Mouse (Mus musculus) cortical plate, adult 2 months (tissue): Measurements from ENCODE around the gene Methig1. TPM values are rescaled to one million over a fixed set of nuclear protein-coding genes. Genes with fewer than 3 reads are reported as not detected.
"Not testable (repeated sequence)": the region's sequence is repeated elsewhere in the genome, so short reads cannot be mapped to it uniquely, and the experiment has no call there.

ENCODE experiments used
- H3K27ac ChIP-seq: fragments of 200-500 bp; 2 replicates; pipeline ENCODE4 v1.5.1; 2012; ENCODE audit warnings: low read length, control low read depth, inconsistent platforms; ENCODE audit not compliant: insufficient read depth
- H3K4me1 ChIP-seq: fragments of 200-500 bp; 2 replicates; pipeline ENCODE4 v1.6.1; 2011; ENCODE audit warnings: low read length; ENCODE audit not compliant: control insufficient read depth, insufficient read depth
- H3K4me3 ChIP-seq: fragments of 200-500 bp; 2 replicates; pipeline ENCODE4 v1.5.1; 2011; ENCODE audit warnings: mild to moderate bottlenecking, low read length, control low read depth; ENCODE audit not compliant: insufficient read depth
- CTCF ChIP-seq: fragments of 200-500 bp; IDR thresholded peaks from 2 replicates; pipeline ENCODE4 v1.5.1; 2011; ENCODE audit warnings: mild to moderate bottlenecking, control low read depth, low read length; ENCODE audit not compliant: insufficient read depth; ENCODE audit errors: extremely low read depth
- POLR2A ChIP-seq: fragments of 200-500 bp; IDR thresholded peaks from 2 replicates; pipeline ENCODE4 v1.6.1; 2011; ENCODE audit warnings: mild to moderate bottlenecking, low read length, control low read depth; ENCODE audit not compliant: insufficient read depth; ENCODE audit errors: extremely low read depth
- polyA plus RNA-seq: library from polyadenylated mRNA; depleted of rRNA; stranded (reverse); fragments of >200 nt; gene quantifications from 2 replicates; pipeline ENCODE4 v1.2.3, GENCODE M21; 2012

The Methig1 gene
- polyA plus RNA-seq, 1 experiment, result not detected

DNA sequence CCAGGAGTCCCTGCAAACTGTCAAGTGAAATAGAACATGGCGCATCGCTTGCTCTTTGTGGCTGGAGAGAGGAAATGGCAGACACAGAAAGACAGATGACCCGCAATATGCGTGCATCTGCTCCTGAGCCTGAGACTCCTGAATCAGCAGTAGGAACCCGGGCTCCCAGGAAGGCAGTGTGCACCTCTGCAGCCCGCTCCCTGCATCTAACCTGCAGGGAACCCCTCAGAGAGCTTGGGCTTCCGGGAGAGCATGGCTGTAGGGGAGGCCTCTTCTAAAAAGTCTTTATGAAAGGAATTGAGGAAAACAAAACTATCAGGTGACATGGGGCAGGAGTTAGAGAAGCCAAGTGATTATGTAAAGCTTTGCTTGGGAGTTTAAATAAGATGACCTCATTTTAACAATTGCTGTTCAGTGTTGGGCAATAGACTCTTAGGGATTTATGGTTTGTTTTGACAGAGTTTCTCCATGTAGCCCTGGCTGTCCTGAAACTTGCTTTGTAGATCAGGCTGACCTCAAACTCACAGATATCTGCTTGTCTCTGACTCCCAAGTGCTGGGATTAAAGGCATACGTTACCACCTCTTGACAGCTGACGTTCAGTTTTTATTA is 32.5 kb upstream of the Methig1 start:
- Histone ChIP-seq H3K27ac (no peak overlapping the region), H3K4me1 (no peaks in the 10 kb centered on the region), H3K4me3 (no peak overlapping the region)
- TF ChIP-seq CTCF (no peak), POLR2A (no peak)

DNA sequence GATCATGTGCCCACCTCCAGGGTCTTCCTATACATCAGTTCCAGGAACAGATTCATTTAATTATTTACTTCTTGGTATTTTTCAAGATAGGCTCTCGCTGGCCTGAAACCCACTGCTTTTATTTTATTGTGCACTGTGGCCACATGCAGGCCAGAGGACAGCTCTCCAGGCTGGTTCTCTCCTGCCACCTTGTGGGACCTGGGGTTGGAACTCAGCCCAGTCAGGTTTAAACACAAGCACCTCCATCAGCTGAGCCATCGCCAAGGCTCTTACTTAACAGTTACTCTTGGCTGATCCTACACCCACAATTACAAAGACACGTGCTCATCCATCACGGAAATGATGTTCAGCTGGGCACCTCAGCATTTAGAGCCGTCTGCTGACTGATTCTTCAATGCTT is 31.8 kb upstream of the Methig1 start:
- Histone ChIP-seq H3K27ac (no peak overlapping the region), H3K4me3 (no peak overlapping the region), H3K4me1 (no peaks in the 10 kb centered on the region)
- TF ChIP-seq POLR2A (no peak), CTCF (0 out of 2 replicates have a peak, but pooled peaks have one; percentile 3)

DNA sequence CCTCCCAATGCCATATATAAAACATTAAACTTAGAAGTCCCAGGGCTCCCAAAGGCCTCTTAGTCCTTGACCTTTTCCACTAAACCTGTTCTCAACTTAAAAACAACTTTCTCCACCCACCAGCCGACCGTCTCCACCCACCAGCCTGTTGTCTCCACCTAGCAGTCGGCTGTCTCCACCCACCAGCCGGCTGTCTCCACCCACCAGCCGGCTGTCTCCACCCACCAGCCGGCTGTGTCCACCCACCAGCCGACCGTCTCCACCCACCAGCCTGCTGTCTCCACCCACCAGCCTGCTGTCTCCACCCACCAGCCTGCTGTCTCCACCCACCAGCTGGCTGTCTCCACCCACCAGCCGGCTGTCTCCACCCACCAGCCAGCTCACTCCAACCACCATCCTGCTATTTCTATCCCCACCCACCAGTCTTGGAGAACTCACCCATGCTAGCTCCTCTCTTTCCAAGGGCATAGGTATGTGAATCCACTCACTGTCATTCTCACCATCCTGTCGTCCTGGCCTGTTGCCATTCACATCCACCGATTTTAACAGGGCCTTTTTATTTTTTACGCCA is 28.8 kb upstream of the Methig1 start:
- Histone ChIP-seq H3K4me1 (no peaks in the 10 kb centered on the region; the same call in 1 of the 2 replicates), H3K4me3 (no peak overlapping the region), H3K27ac (no peak overlapping the region; the same call in 1 of the 2 replicates)
- TF ChIP-seq CTCF (no peak), POLR2A (no peak)

DNA sequence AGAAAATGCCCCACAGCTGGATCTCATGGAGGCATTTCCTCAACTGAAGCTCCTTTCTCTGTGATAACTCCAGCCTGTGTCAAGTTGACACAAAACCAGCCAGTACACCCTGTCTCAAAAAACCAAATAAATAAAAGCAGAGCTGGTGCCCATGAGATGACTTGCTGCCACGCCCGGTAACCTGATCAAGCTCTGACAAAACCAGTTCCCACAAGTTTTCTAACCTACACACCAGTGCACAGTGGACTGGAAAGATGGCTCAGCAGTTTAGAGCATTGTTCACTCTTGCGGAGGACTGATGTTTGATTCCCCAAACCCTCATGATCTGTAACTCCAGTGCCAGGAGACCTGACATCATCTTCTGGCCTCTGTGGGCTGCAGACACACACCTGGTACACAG is 27.7 kb upstream of the Methig1 start:
- H3K27ac ChIP-seq, result no peak overlapping the region
- TF ChIP-seq CTCF, result no peak
- TF ChIP-seq POLR2A, result no peak

DNA sequence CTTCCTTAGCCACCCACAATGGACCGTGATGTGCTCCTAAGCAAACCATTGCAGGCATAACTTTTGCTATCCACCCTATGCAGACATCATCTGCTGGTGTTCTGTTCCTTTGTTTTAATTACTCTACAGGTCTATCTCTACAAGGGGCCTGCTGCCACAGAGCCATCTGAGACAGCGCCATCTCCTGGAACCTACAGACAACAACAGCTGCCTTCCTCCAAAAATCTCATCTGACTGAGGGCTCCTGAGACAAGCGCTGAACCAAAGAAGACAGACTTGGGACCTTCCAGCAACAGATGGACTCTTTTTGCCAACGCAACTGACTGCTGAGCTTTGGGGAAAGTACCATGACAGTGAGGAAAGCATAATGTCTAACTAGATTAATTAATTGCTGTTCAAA is 24.9 kb upstream of the Methig1 start:
- H3K4me1 ChIP-seq, H3K4me3 ChIP-seq, H3K27ac ChIP-seq: not testable (repeated sequence)

More for the DNA sequence above, 27.7 kb upstream of the Methig1 start:
- H3K4me1 ChIP-seq, result no peaks in the 10 kb centered on the region; the same call in 1 of the 2 replicates
- H3K4me3 ChIP-seq, result no peak overlapping the region

DNA sequence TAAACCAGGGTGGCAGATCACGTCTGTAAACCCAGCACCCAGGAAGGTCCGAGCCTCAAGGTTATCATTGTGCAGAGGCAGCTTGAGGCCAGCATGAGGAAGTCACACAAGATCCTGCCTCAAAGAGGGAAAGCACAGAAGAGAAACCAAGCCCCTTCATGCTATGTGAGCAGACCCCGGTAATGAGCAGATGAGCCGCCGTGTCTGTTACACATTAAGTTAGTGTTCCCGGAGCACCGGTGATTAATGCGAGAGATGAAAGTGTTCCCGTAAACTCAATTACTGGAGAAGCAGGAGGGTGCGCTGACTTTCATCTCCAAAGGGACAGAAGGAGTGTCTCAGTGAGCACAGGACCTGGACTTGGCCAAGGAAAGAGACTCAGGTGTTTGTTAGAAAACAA is 23.6 kb upstream of the Methig1 start:
- H3K27ac ChIP-seq, H3K4me1 ChIP-seq, H3K4me3 ChIP-seq: not testable (repeated sequence)

DNA sequence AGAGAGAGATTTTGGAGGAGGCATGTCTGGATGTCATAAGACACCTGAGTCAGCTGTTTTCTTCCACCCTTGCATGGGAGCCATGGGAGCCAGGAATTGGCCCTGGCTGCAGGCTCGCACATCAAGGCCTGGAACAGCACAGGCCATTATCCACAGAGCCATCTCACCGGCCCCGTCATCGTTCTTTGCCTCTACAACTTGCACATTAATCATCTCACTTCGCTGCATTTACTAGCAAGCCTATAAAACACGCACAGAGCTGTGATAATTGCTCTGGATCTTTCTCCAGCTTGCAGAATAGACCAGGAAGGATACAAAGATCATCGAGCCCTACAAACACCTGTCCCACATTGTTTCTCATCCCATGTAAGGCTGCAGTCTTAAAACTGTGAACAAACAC is 22.2 kb upstream of the Methig1 start:
- Histone ChIP-seq H3K4me3 (no peak overlapping the region), H3K4me1 (no peaks in the 10 kb centered on the region; the same call in 1 of the 2 replicates), H3K27ac (no peak overlapping the region)
- TF ChIP-seq CTCF, result no peak
- no peak for TF ChIP-seq POLR2A

DNA sequence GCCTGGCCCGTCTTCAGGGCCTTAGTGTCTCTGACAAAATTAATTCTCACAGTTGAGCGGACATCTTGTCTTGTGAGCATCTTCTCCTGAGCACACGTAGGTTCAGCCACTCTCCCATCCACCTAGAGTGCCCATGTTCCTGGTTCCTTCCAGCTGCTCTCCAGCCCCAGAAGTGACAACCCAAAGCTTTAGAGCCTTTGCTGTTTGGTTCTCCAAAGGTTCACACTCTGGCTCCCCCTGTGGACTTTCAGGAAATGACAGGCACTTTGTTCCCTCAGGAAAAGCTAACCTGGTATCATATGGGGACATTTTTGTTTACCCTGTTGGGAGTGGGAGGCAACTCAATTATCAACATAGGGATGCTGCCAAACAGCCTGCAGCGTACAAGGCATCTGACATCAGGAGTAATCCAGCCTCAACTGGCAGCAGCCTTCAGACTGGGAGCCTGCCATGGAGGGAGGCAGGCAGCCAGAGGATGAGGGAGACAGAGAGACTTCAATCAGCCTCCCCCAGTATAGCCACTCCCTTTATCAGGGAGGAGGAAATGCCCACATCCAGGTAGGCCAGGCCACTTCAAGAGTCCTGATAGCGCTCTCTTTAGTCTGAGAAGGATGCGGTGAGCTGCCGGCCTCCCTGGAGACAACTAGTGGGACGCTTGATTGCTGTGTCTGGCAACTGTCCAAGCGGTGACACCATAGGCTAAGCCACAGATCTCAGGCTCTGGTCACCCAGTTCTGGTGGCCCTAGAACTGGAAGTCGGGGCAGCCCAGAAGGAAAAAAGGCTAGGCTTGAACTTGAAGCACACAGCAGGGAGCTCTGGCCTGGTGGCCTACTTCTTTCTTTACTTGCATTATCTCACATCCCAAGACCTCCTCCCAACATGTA is 20.6 kb upstream of the Methig1 start:
- not testable (repeated sequence) for H3K27ac ChIP-seq, H3K4me3 ChIP-seq, H3K4me1 ChIP-seq

DNA sequence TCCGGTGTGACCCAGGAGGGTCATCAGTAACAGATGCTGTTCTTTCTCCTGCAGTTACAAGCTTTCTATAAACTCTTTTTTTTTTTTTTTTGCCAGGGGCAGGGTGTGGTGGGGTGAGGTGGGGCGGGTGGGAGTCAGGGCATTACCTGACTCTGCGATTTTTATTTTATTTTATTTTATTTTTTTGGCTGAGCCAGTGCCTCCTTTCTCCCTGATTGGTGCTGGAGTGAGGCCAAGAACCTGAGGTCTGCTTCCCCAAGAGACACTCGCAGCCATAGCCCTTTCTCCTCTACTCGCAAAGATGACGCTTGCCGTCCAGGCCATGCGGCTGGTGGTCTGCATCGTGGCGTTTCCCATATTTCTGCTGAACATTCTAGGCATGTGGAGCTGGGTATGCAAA is 18.3 kb upstream of the Methig1 start, which contains the start of gene Mettl7a3:
Gene Mettl7a3, plus strand, starts transcription at position 301 of the 400 bp plus-strand sequence.
- H3K4me3 ChIP-seq, result no peak within 1 kb of the TSS
- no peak within 1 kb of the TSS for H3K27ac ChIP-seq
- no peaks in the 10 kb centered on the region for H3K4me1 ChIP-seq
- TF ChIP-seq POLR2A, result no peak
- no peak for TF ChIP-seq CTCF

DNA sequence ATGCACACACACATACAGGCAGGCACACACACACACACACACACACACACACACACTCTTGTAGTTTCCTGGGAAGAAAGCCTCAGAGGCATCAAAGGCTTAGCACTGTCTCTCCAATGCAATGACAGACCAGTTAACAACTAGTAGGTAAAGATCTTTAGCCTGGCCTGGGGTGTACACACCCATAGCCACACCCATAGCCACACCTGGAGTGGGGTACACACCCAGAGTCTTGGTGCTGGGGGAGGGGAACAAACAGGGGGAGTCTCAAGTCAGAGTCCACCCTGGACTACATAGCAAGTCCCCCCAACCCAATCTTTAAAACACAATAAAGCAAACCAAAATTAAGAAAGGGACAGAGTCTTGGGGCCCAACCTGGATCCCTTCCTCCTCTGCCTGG is 15.6 kb upstream of the Methig1 start:
- H3K4me1 ChIP-seq, H3K27ac ChIP-seq, H3K4me3 ChIP-seq: not testable (repeated sequence)

DNA sequence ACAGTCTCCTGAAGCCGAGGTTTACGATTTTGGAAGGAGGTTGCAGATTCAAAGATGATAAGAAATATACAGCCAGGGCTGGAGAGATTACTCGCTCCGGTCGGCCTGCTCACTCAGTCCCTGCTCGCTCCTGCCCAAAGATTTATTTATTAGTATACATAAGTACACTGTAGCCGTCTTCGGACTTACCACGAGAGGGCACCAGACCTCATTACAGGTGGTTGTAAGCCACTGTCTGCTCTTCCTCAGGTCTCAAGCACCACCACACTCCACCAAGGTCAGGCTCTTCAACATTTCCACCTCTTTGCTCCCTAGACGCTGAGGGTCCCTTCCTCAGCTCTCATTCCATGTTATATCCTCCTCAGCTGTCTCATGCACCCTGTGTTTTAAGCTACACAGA is 15.1 kb upstream of the Methig1 start:
- H3K4me1 ChIP-seq, H3K4me3 ChIP-seq, H3K27ac ChIP-seq: not testable (repeated sequence)

DNA sequence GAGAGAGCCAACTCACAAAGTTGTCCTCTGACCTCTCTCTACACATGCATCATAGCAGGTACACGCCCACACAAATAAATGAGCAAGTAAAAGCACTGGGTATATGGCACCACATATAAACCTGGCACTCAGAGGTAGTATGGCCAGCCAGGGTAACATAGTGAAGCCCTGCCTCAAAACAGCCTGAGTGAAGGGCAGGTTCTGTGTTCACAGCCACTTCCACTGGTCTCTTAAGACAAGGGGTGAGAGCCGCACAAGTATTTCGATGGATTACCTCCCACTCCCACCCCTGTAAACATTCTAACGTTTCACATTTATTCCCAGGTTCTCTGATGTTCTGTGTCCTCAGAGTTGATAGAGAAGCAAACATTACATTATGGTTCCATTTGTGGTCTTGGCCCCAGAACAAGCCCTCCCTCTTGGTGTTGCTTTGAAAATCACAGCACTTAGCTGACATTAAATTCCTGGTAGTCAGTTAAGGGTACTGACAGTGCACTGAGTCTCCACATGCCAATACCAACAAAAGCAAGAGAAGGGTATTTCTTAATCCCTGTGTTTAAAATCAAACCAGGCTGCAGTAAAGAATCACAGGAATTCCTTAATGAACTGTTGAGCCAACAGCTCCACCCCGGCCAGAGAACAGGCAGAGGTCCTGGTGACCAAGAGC is 11.5 kb upstream of the Methig1 start:
- not testable (repeated sequence) for H3K27ac ChIP-seq, H3K4me3 ChIP-seq

More for the DNA sequence above, 11.5 kb upstream of the Methig1 start:
- H3K4me1 ChIP-seq, result not testable (repeated sequence)
